Mouse (Mus musculus) adrenal gland (tissue): ENCODE results near the gene Lcmt1.

Experiments
- intact Hi-C: fragments of 180-260 bp; cut with DNase I; formaldehyde crosslinking; loops from one replicate; pipeline ENCODE4 v1.15.1; 2025

Gene Lcmt1

DNA sequence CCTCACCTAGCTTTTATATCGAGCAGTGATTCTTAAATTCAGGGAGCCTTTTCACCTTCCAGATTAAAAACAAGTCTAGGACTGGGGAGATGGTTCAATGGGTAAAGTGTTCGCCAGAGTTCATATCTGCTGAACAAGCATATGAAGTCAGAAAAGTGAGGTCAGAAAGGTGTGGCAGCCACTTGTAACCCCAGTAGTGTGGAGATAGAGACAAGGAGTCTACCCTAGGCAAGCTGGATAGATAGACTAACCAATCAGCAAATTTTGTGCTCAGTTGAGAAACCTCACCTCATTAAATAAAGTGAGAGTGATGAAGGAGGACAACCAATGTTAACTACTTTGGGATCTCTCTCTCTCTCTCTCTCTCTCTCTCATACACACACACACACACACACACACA lies 80.9 kb downstream of the Lcmt1 start:
- intact Hi-C loops = no loop called here

DNA sequence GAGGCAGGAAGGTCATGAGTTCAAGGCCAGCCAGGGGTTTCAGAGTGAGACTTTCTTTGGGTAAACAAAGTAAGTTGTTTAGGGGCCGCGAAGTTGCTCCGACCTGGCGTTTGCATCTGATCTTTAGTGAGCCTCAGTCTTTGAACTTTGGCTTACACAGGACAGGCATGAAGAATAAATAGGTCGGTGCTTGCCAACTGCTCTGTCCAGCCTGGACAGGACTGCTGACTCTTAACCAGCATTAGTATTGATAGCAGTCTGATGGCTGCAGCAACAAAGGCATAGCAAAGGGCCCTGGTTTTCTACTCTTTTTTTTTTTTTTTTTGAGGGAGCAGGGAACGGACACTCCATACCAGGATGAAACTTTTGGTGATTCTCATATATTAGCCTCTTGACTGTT lies 83.0 kb downstream of the Lcmt1 start:
- intact Hi-C loops = no loop called here

DNA sequence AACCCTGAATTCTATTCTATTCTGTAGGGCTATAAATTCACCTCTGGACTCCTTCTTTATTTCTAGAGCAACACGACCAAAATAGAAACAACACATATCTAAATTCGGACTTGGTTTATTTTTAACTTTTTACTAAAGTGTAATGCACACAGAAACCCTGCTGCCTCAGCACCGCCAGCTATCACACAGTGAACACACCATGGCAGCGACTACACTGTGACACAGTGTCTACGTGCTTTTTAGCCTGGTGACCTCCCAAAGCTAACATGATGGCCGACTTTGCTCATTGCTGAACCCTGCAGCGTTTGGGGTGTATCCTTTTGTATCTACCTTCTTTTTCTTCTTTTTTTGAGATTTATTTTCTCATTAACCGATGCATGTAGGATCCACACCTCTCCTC lies 83.5 kb downstream of the Lcmt1 start:
- intact Hi-C loops = no loop called here

DNA sequence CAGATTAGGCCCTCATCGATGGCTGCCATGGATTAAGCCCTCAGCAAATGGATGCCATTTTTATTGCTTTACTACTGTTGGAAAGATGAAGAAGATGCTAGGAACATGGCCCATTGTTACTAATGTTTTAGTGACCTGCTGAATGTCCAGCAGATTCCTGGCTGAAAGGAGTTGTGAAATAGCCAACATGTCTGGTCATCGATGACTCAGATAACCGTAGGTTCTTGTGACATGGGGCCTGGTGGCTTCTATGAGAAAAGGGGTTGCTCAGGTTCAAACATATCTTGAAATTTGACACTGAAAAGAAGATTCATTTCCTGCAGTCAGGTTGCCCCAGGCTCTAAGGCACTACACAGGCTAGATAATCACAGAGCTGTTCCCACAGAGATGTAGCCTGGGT lies 85.5 kb downstream of the Lcmt1 start:
- intact Hi-C loops = no loop called here

DNA sequence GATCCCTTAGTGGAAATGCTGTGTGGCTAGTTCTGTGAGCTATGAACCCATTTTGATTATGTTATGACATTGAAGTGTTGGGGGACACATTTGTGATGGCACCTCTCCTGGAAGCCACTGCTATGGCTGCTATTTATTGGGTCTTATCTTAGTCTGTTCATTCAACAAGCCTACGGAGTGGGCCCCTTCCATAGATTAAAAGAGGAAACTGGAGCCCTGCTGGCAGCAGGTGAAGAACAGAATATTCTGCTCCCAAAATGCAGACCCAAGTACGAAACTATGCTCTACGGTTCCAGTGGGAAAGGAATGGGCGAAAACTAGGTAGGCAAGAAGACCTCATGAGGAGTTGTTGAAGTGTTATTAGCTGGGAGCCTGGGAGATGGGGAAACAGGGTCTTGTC lies 88.7 kb downstream of the Lcmt1 start:
- intact Hi-C loops = no loop called here

DNA sequence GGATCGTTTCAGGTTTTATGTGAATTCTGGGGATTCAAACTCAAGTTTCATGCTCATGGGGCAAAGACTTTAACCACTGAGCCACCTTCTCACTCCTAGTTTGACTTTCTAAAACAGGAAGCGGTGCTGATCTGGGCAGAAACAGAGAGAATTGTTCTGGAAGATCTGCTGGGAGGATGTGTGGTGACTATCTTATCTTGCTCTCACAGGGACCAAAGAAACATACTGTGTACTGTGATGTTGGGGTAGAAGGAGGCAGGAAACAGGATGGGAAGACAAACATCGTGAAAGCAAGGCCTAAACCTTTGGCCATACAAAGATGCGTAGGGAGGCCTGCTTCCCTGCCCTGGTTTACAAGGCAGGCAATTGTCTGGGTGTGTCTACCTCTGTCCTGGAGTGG lies 89.7 kb downstream of the Lcmt1 start:
- intact Hi-C loops = no loop called here

DNA sequence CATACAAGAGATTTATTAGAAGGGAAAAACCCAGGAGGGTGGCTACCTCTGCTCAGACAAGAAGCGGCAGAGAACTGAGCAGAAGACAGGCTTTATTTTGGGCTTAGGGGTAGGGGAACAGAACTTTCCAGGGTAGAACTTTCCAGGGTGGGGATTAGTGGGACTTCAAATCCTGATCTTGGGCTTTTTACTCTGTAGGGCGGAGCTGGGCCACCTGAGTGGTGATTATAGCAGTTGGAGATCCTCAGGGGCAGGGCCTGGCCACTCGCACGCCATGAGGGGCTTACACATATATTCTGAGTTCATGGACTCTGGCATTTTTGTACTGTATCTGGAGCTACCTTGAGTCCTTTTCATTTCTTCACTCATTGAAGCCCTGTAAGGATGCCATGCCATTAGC lies 91.7 kb downstream of the Lcmt1 start:
- intact Hi-C loops = loop anchor here (10.0 kb wide), 2 partner anchors 447 to 517 kb away; no protein-coding TSS in a partner anchor

DNA sequence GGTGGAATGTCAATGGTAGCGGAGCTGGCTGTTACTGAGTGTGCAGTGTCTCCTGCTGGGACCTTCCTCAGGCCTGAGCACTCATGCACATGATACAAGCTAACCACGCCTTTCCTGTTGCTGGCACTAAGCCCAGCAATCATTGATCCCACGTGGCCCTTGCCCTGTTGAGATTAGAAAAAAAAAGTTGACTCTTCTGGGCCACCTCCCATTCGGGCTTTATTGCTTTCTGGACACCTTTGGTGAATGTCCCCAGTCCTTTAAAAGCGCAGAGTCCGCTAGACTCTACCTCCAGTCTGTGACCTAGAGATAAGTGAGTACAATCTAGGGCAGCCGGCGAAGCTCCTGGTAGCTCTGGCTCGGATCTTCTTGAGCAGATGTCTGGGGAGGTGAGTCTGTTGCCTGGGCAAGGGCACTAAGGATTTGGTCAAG lies 92.5 kb downstream of the Lcmt1 start, which contains the start of gene Aqp8:
Gene Aqp8, plus strand, starts transcription at position 222 of the 432 bp plus-strand sequence.
- intact Hi-C loops = loop anchor here (10.0 kb wide), 2 partner anchors 447 to 517 kb away; no protein-coding TSS in a partner anchor

DNA sequence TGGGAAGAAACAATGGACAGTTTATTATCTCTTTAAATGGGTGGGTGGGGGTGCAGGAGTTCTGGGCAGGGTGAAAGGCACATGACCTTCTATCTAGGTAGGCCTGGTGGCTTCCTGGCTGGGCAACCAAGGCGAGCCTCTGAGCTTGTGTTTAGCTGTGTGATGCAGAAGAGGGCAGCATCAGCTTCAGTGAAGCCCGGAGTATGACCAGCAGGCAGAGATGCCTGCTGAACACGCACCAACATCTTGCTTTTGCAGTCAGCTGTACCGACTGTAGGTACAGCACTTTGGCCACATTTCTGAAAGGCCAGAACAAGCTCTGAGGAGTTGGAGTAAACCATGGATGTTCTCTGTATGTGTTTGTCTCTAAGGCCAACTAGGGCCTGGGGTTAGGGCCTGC lies 94.0 kb downstream of the Lcmt1 start:
- intact Hi-C loops = loop anchor here (10.0 kb wide), 2 partner anchors 449 to 519 kb away; no protein-coding TSS in a partner anchor

DNA sequence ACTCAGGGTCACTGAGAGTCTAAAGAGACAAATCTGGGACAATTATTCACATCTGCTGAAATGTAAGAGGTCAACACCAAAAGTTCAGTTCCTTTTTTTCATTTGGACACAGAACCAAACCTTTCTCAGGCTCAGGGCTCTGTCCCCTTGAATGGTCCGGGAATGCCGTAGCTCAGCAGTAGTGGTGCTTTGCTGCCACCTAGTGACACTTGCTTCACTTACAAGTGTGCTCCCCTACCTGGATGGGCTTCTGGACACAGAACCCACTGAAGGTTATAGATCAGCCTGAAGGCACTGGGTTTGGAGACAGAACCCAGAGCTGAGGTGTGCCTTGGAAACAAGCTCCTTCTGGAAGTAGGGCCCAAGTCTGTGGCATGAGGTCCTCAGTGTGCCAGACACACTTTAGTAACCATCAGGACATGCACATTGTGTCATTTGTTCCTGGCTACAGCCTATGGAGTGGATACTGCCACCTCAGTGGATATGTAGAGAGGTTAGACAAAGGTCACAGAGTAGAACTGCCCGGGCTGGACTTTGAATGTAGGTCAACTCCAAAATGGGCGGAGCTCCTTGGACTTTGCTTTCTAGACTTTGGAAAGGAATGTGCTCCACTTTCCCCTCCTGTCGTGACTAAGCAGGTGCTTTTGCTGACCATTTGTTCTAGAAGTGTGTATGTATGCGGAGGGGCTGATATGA lies 96.3 kb downstream of the Lcmt1 start:
- intact Hi-C loops = loop anchor here (1.0 to 10.0 kb wide), 4 partner anchors 67 to 521 kb away; no protein-coding TSS in a partner anchor

DNA sequence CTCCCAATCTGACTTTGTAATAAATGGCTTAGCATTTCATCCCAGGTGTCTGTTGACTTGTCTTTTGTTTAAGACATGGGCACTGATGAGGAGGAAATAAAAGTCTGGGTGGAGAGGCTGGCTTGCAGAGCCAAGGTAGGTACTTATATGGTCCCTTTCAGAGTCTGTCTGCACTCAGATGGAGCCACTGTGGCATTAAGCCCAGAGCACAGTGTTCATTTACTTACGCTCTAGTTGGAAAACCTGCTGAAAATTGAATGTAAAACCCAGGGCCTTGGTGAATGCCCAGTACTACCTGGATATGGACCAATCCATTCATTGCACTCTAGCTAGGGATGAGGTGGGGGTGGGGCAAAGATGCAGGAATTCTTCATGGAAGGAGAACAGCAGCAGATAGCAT lies 98.4 kb downstream of the Lcmt1 start:
- intact Hi-C loops = loop anchor here (10.0 kb wide), 2 partner anchors 453 to 523 kb away; no protein-coding TSS in a partner anchor
